Mouse (Mus musculus) cerebellum, adult 9-11 months (tissue): ENCODE measurements around the gene Rrh.

Experiments used
- DNase-seq: peaks from one replicate; pipeline ENCODE4 v3.0.0; 2022

Gene Rrh

GRCm38 (mm10) chr3:129822206-129822775, at the start of gene Rrh:
Gene Rrh, minus strand, starts transcription at chr3:129822587.
- no peak for DNase-seq

- peak; percentile 22 for DNase-seq
Observed at GRCm38 (mm10) chr3:129863698-129864097, 41.3 kb upstream of the Rrh start.

- DNase-seq: no peak
Observed at GRCm38 (mm10) chr3:129862592-129862991, 40.2 kb upstream of the Rrh start.

- DNase-seq: no peak
Observed at GRCm38 (mm10) chr3:129846846-129847245, 24.5 kb upstream of the Rrh start.

- DNase-seq: no peak
Observed at GRCm38 (mm10) chr3:129845868-129846267, 23.5 kb upstream of the Rrh start.

GRCm38 (mm10) chr3:129838017-129838416, 15.6 kb upstream of the Rrh start:
- no peak for DNase-seq

GRCm38 (mm10) chr3:129836965-129837364, 14.6 kb upstream of the Rrh start:
- DNase-seq: no peak

- DNase-seq: no peak
Observed at GRCm38 (mm10) chr3:129836051-129836697, 13.8 kb upstream of the Rrh start.

- no peak for DNase-seq
Observed at GRCm38 (mm10) chr3:129835388-129835934, 13.1 kb upstream of the Rrh start, which contains the start of gene Cfi. Gene Cfi, plus strand, starts transcription at chr3:129835884.

- DNase-seq: peak; percentile 96
Observed at GRCm38 (mm10) chr3:129831035-129831568, 8.7 kb upstream of the Rrh start, which contains the start of gene Gar1. Gene Gar1, minus strand, starts transcription at chr3:129831396.

- no peak for DNase-seq
Observed at GRCm38 (mm10) chr3:129830626-129831025, 8.2 kb upstream of the Rrh start.

- DNase-seq: no peak
Observed at GRCm38 (mm10) chr3:129827691-129828090, 5.3 kb upstream of the Rrh start.

- no peak for DNase-seq
Observed at GRCm38 (mm10) chr3:129826691-129827090, 4.3 kb upstream of the Rrh start.

GRCm38 (mm10) chr3:129824891-129825290, 2.5 kb upstream of the Rrh start:
- no peak for DNase-seq

- DNase-seq: no peak
Observed at GRCm38 (mm10) chr3:129824146-129824545, 1.8 kb upstream of the Rrh start.

GRCm38 (mm10) chr3:129823293-129823692, 906 bp upstream of the Rrh start:
- no peak for DNase-seq

GRCm38 (mm10) chr3:129821736-129822135, 651 bp downstream of the Rrh start:
- DNase-seq: no peak

GRCm38 (mm10) chr3:129820847-129821246, 1.5 kb downstream of the Rrh start:
- DNase-seq: no peak

- no peak for DNase-seq
Observed at GRCm38 (mm10) chr3:129803765-129804164, 18.6 kb downstream of the Rrh start, which contains the start of gene Lrit3. Gene Lrit3, minus strand, starts transcription at chr3:129804030.

- no peak for DNase-seq
Observed at GRCm38 (mm10) chr3:129799011-129799410, 23.4 kb downstream of the Rrh start.

- DNase-seq: no peak
Observed at GRCm38 (mm10) chr3:129798551-129798950, 23.8 kb downstream of the Rrh start.

- no peak for DNase-seq
Observed at GRCm38 (mm10) chr3:129797341-129797740, 25.0 kb downstream of the Rrh start.

- no peak for DNase-seq
Observed at GRCm38 (mm10) chr3:129793801-129794200, 28.6 kb downstream of the Rrh start.

- no peak for DNase-seq
Observed at GRCm38 (mm10) chr3:129782746-129783145, 39.6 kb downstream of the Rrh start.
